ENCODE assay signal across 13 mouse cellular contexts in the genomic region with DNA sequence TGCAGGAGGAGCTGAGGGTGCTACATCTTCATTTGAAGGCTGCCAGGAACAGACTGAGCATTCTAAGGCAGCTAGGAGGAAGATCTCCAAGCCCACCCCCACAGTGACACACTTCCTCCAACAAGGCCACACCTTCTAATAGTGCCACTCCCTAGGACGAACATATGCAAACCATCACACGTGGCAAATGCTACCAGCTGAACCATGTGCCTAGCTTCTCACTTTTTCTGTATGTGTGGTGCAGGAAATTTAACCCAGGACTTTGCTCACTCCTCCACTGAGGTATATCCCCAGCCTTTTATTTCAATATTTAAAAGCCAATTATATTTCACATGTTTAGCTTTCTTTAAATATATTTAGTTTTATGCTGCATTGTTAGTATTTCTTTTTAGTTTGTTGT. TPM values are rescaled to one million over a fixed set of nuclear protein-coding genes. Genes with fewer than 3 reads are reported as not detected.
"Had no signal": no experiment of that assay in that cellular context is flagged by ENCODE, and none has a peak within 500 bp of the region (broad histone marks: within the 10 kb centered on the region; RNA-seq: fewer than 3 reads in every experiment).

No protein-coding gene starts in this region.

- H3K27ac ChIP-seq: liver, embryonic 14.5 days; midbrain, embryonic 13.5 days; midbrain, embryonic 15.5 days; neural tube, embryonic 12.5 days had no signal

- H3K9ac ChIP-seq: liver, embryonic 14.5 days; lung, embryonic 14.5 days; midbrain, embryonic 13.5 days; midbrain, embryonic 15.5 days; neural tube, embryonic 12.5 days had no signal

- H3K36me3 ChIP-seq: midbrain, embryonic 13.5 days; midbrain, embryonic 15.5 days; neural tube, embryonic 12.5 days had no signal

- DNase-seq: lung, adult 18-20 months; lung, embryonic 14.5 days; lung, postnatal 10 days; right cerebral cortex, postnatal 14 days; thymus, adult 18-20 months; thymus, postnatal 14 days; thymus, postnatal 4 days had no signal

- H3K27me3 ChIP-seq: midbrain, embryonic 13.5 days; midbrain, embryonic 15.5 days; neural tube, embryonic 12.5 days had no signal

- H3K4me2 ChIP-seq: lung, embryonic 14.5 days; midbrain, embryonic 11.5 days; midbrain, embryonic 13.5 days; midbrain, embryonic 15.5 days; neural tube, embryonic 12.5 days had no signal

- H3K4me3 ChIP-seq: midbrain, embryonic 13.5 days; midbrain, embryonic 15.5 days; neural tube, embryonic 12.5 days had no signal

- H3K9me3 ChIP-seq: midbrain, embryonic 13.5 days; midbrain, embryonic 15.5 days had no signal

- H3K4me1 ChIP-seq: midbrain, embryonic 13.5 days; midbrain, embryonic 15.5 days; neural tube, embryonic 12.5 days had no signal

RNA-seq across cellular contexts. Expression of gene Mrc2, which starts 28.6 kb away (rescaled TPM):
- total RNA-seq: megakaryocyte-erythroid progenitor cell, adult 5-6 weeks had no signal
